Mouse (Mus musculus) right cerebral cortex, postnatal 14 days (tissue): ENCODE measurements around the gene Tekt1.

Experiments used
- DNase-seq: peaks from one replicate; pipeline ENCODE4 v3.0.0; 2022

Gene Tekt1

GRCm38 (mm10) chr11:72362347-72362741 lies at the start of gene Tekt1:
Tekt1 (minus strand) TSS chr11:72362442.
- no peak for DNase-seq

GRCm38 (mm10) chr11:72411945-72412344 lies 49.7 kb upstream of the Tekt1 start:
- no peak for DNase-seq

GRCm38 (mm10) chr11:72411093-72411921 lies 49.1 kb upstream of the Tekt1 start, which contains the start of gene Smtnl2:
Smtnl2 (minus strand) TSS chr11:72411713.
- peak; percentile 49 for DNase-seq

GRCm38 (mm10) chr11:72410521-72411092 lies 48.4 kb upstream of the Tekt1 start:
- DNase-seq: no peak

- DNase-seq: no peak
These were observed 47.6 kb upstream of the Tekt1 start for GRCm38 (mm10) chr11:72409649-72410385.

- no peak for DNase-seq
These were observed 46.4 kb upstream of the Tekt1 start for GRCm38 (mm10) chr11:72408451-72409170.

GRCm38 (mm10) chr11:72407574-72407973 lies 45.3 kb upstream of the Tekt1 start:
- no peak for DNase-seq

GRCm38 (mm10) chr11:72407081-72407480 lies 44.8 kb upstream of the Tekt1 start:
- DNase-seq: no peak

- DNase-seq: no peak
These were observed 43.9 kb upstream of the Tekt1 start for GRCm38 (mm10) chr11:72406079-72406675.

- DNase-seq: no peak
These were observed 43.3 kb upstream of the Tekt1 start for GRCm38 (mm10) chr11:72405532-72405931.

GRCm38 (mm10) chr11:72402969-72403368 lies 40.7 kb upstream of the Tekt1 start:
- DNase-seq: no peak

- no peak for DNase-seq
These were observed 39.8 kb upstream of the Tekt1 start for GRCm38 (mm10) chr11:72402017-72402416.

- DNase-seq: no peak
These were observed 38.8 kb upstream of the Tekt1 start for GRCm38 (mm10) chr11:72401068-72401467.

- DNase-seq: no peak
These were observed 35.7 kb upstream of the Tekt1 start for GRCm38 (mm10) chr11:72397811-72398525.

GRCm38 (mm10) chr11:72397072-72397471 lies 34.8 kb upstream of the Tekt1 start:
- DNase-seq: no peak

GRCm38 (mm10) chr11:72396621-72397020 lies 34.4 kb upstream of the Tekt1 start:
- DNase-seq: no peak

GRCm38 (mm10) chr11:72395652-72396051 lies 33.4 kb upstream of the Tekt1 start:
- DNase-seq: no peak

- no peak for DNase-seq
These were observed 32.5 kb upstream of the Tekt1 start for GRCm38 (mm10) chr11:72394694-72395093.

GRCm38 (mm10) chr11:72393669-72394068 lies 31.4 kb upstream of the Tekt1 start:
- no peak for DNase-seq

- DNase-seq: no peak
These were observed 31.0 kb upstream of the Tekt1 start for GRCm38 (mm10) chr11:72393243-72393642.

GRCm38 (mm10) chr11:72391181-72391580 lies 28.9 kb upstream of the Tekt1 start:
- DNase-seq: no peak
